ENCODE assay signal across 8 mouse cellular contexts in genomic region chr7:73559170-73559852, GRCm38 (mm10). TPM values are rescaled to one million over a fixed set of nuclear protein-coding genes. Genes with fewer than 3 reads are reported as not detected.
A peak's percentile ranks its signal among the peaks of the same experiment; 100 is the strongest.
DNase-seq lines count a peak whose midpoint lies in the region; ATAC-seq and TF ChIP-seq lines count a peak whose summit lies in the region.

No protein-coding gene starts in this region.

- H3K4me1 ChIP-seq in heart, embryonic 15.5 days (replicated peaks) = peaks cover 12% of the 10 kb centered on the region
- peaks cover 14% of the 10 kb centered on the region for H3K4me1 ChIP-seq in liver, embryonic 16.5 days (ENCODE audit: control insufficient read depth, low read depth, low read length)

- peak overlapping the region; percentile 63 for H3K4me2 ChIP-seq in heart, embryonic 15.5 days
- peak overlapping the region; percentile 72 for H3K4me2 ChIP-seq in liver, embryonic 16.5 days (ENCODE audit: low read depth, low read length)

- ATAC-seq in heart, embryonic 15.5 days (replicated peaks; ENCODE audit: insufficient number of reproducible peaks, insufficient read depth, low FRiP score, low read depth) = no peak
- no peak for ATAC-seq in liver, embryonic 16.5 days (ENCODE audit: low read depth)
- ATAC-seq in megakaryocyte-erythroid progenitor cell, adult 5-6 weeks (replicated peaks; ENCODE audit: low FRiP score, low TSS enrichment, poor library complexity, severe bottlenecking) = no peak

- H3K9ac ChIP-seq in heart, embryonic 15.5 days = peak overlapping the region; percentile 68
- H3K9ac ChIP-seq in liver, embryonic 16.5 days (ENCODE audit: low read depth, low read length) = peak overlapping the region; percentile 71

- H3K9me3 ChIP-seq in heart, embryonic 15.5 days (replicated peaks) = no peaks in the 10 kb centered on the region
- no peaks in the 10 kb centered on the region for H3K9me3 ChIP-seq in liver, embryonic 16.5 days (replicated peaks; ENCODE audit: control insufficient read depth, low read length)

- peak overlapping the region; percentile 67 for H3ac ChIP-seq in C2C12 (ENCODE audit: control insufficient read depth, insufficient read length, low read depth)

- TF ChIP-seq CTCF in C2C12 (IDR thresholded peaks at IDR 0.05; ENCODE audit: control insufficient read depth, insufficient read depth, insufficient read length) = no peak

- H3K27me3 ChIP-seq in C2C12 (ENCODE audit: control insufficient read depth, insufficient read depth, insufficient read length) = no peaks in the 10 kb centered on the region
- no peaks in the 10 kb centered on the region for H3K27me3 ChIP-seq in heart, embryonic 15.5 days
- no peaks in the 10 kb centered on the region for H3K27me3 ChIP-seq in liver, embryonic 16.5 days (ENCODE audit: control insufficient read depth, insufficient read depth, low read depth, low read length)

- H3K27ac ChIP-seq in heart, embryonic 15.5 days = peak overlapping the region; percentile 99
- H3K27ac ChIP-seq in liver, embryonic 16.5 days (ENCODE audit: low read length) = peak overlapping the region; percentile 82

- H3K4me3 ChIP-seq in C2C12 (ENCODE audit: insufficient read depth, poor library complexity, severe bottlenecking) = peak overlapping the region; percentile 29
- H3K4me3 ChIP-seq in heart, embryonic 15.5 days = peak overlapping the region; percentile 88
- peak overlapping the region; percentile 99 for H3K4me3 ChIP-seq in liver, embryonic 16.5 days (ENCODE audit: low read depth, low read length)

- peaks cover 14% of the 10 kb centered on the region for H3K36me3 ChIP-seq in C2C12 (ENCODE audit: control insufficient read depth, insufficient read depth)
- H3K36me3 ChIP-seq in heart, embryonic 15.5 days = no peaks in the 10 kb centered on the region
- H3K36me3 ChIP-seq in liver, embryonic 16.5 days (ENCODE audit: control insufficient read depth, insufficient read depth) = no peaks in the 10 kb centered on the region

- WGBS in heart, embryonic 15.5 days = 17% methylated on average over 8 of the region's 8 CpGs
- 10% methylated on average over 8 of the region's 8 CpGs for WGBS in liver, embryonic 16.5 days (ENCODE audit: insufficient replicate concordance)

- peaks cover 37% of the 10 kb centered on the region for H3K79me3 ChIP-seq in C2C12 (ENCODE audit: low read depth)

- H3K79me2 ChIP-seq in C2C12 (ENCODE audit: control insufficient read depth, insufficient read depth) = peaks cover 47% of the 10 kb centered on the region

- DNase-seq in NIH3T3 (ENCODE audit: low read depth) = peak; percentile 74
- no peak for DNase-seq in spleen, adult 12 weeks (ENCODE audit: low spot score)
- no peak for DNase-seq in embryo, embryonic 11 days
- no peak for DNase-seq in T-cell, adult 2 months (ENCODE audit: low spot score)

TF ChIP-seq in C2C12, 6 proteins besides CTCF, POLR2A, EP300 and RAD21:
- no peak for TF ChIP-seq MYOD1 (IDR thresholded peaks at IDR 0.05; ENCODE audit: control insufficient read depth, insufficient read length, low read depth)
- no peak for TF ChIP-seq FOSL1 (IDR thresholded peaks at IDR 0.05; ENCODE audit: insufficient read depth, low read length, poor library complexity, severe bottlenecking)
- no peak for TF ChIP-seq MAX (IDR thresholded peaks at IDR 0.05)
- TF ChIP-seq MYOG (IDR thresholded peaks at IDR 0.05; ENCODE audit: control insufficient read depth, extremely low read depth, insufficient read length) = no peak
- no peak for TF ChIP-seq USF1 (IDR thresholded peaks at IDR 0.05; ENCODE audit: low read depth)
- TF ChIP-seq CEBPB (IDR thresholded peaks at IDR 0.05; ENCODE audit: low read depth) = no peak

RNA-seq across cellular contexts. Expression of gene Chd2, which starts 17.7 kb away (rescaled TPM):
- polyA plus RNA-seq in C2C12 (2012; fragmentation: generic; extraction: Trizol) = 5.8 TPM
- 41.2 and 42.9 TPM in 2 replicates for polyA plus RNA-seq in heart, embryonic 15.5 days (2015; fragmentation: Nextera tagmentation; extraction: Ambion mirVana)
- 24.7 and 26.1 TPM in 2 replicates for polyA plus RNA-seq in liver, embryonic 16.5 days (2015; fragmentation: Nextera tagmentation; extraction: Ambion mirVana)
- total RNA-seq in megakaryocyte-erythroid progenitor cell, adult 5-6 weeks (2014; fragmentation: Nextera tagmentation) = 48.8 and 57.3 TPM in 2 replicates
- 101 and 150 TPM in 2 replicates for total RNA-seq in megakaryocyte-erythroid progenitor cell, adult 5-6 weeks (2017)

Comparison
In these comparisons a context has a peak if more than half of its experiments do, and no peak if none do; other contexts are left out.
1. H3K4me3 ChIP-seq: peak in every context shown above with its lines; median percentile 99 in liver, embryonic 16.5 days; 88 in heart, embryonic 15.5 days; 29 in C2C12.